Mouse (Mus musculus) liver, embryonic 14.5 days (tissue): ENCODE results near the gene Cd36. TPM values are rescaled to one million over a fixed set of nuclear protein-coding genes. Genes with fewer than 3 reads are reported as not detected.
"Not testable (repeated sequence)": the region's sequence is repeated elsewhere in the genome, so short reads cannot be mapped to it uniquely, and the experiment has no call there.

Experiments
- ATAC-seq: fragments of 200-750 bp; cut with Nextera tagmentation; 2 replicates; pipeline ENCODE4 v1.8.0; 2017; ENCODE audit warnings: moderate number of reproducible peaks, mild to moderate bottlenecking, moderate library complexity; ENCODE audit not compliant: insufficient read depth
- DNase-seq, 3 experiments: peaks; one replicate each; pipeline ENCODE4 v3.0.0-alpha.2; 2012 to 2013; ENCODE audit warnings: low read depth in 3 of 3, low spot score in 3 of 3
- H3K27ac ChIP-seq: fragments of 300-500 bp; sonication (generic); 2 replicates; pipeline ENCODE4 v1.5.1; 2014; ENCODE audit warnings: moderate library complexity, mild to moderate bottlenecking, control low read depth, inconsistent platforms
- H3K27me3 ChIP-seq: fragments of 300-500 bp; sonication (generic); 2 replicates; pipeline ENCODE4 v1.6.1; 2014; ENCODE audit warnings: mild to moderate bottlenecking, low read length, moderate library complexity; ENCODE audit not compliant: control insufficient read depth, insufficient read depth
- H3K36me3 ChIP-seq: fragments of 300-500 bp; sonication (generic); replicated peaks from 2 replicates; pipeline ENCODE4 v1.6.1; 2014; ENCODE audit warnings: low read depth; ENCODE audit not compliant: control insufficient read depth, insufficient read depth
- H3K4me1 ChIP-seq, 2 experiments: fragments of 200-500 bp in 1 of 2; fragments of 300-500 bp in 1 of 2; sonication (generic) in 1 of 2; replicated peaks; 2 replicates each; pipeline ENCODE4 v1.6.1; 2012 to 2014; ENCODE audit warnings: antibody characterized with exemption in 1 of 2, inconsistent platforms in 1 of 2, low read length in 1 of 2; ENCODE audit not compliant: control insufficient read depth in 2 of 2, insufficient read depth in 2 of 2
- H3K4me2 ChIP-seq: fragments of 300-500 bp; sonication (generic); 2 replicates; pipeline ENCODE4 v1.6.1; 2014; ENCODE audit warnings: low read depth, mild to moderate bottlenecking, control low read depth, moderate library complexity
- H3K4me3 ChIP-seq, 2 experiments: fragments of 200-500 bp in 1 of 2; fragments of 300-500 bp in 1 of 2; sonication (generic) in 1 of 2; 2 replicates each; pipeline ENCODE4 v1.5.1; 2012 to 2014; ENCODE audit warnings: low read depth in 2 of 2, low read length in 2 of 2, mild to moderate bottlenecking in 2 of 2, control low read depth in 1 of 2, inconsistent platforms in 1 of 2, moderate library complexity in 1 of 2; ENCODE audit not compliant: insufficient read depth in 1 of 2
- H3K9ac ChIP-seq: fragments of 300-500 bp; sonication (generic); replicated peaks from 2 replicates; pipeline ENCODE4 v1.6.1; 2014; ENCODE audit warnings: mild to moderate bottlenecking, control low read depth, moderate library complexity
- H3K9me3 ChIP-seq: fragments of 300-500 bp; sonication (generic); 2 replicates; pipeline ENCODE4 v1.6.1; 2016; ENCODE audit warnings: low read length, mixed read lengths; ENCODE audit not compliant: control insufficient read depth
- CTCF ChIP-seq: IDR thresholded peaks from 2 replicates; pipeline ENCODE4 v1.5.1; 2016; ENCODE audit warnings: antibody characterized with exemption, low read depth, control low read depth
- EP300 ChIP-seq: IDR thresholded peaks from 2 replicates; pipeline ENCODE4 v1.6.1; 2016; ENCODE audit warnings: antibody characterized with exemption, low read depth
- WGBS: fragments of 180-500 bp; shearing (Covaris S2); extraction: QIAGEN DNeasy Blood & Tissue Kit; methylation state at CpG from one replicate; pipeline ENCODE4 v1.1.7; 2014; ENCODE audit not compliant: insufficient replicate concordance; 5-methylcytosine and 5-hydroxymethylcytosine counted together
- polyA plus RNA-seq, 2 experiments: library from polyadenylated mRNA; depleted of rRNA in 1 of 2; stranded (reverse) in 1 of 2; unstranded in 1 of 2; fragments of >200 nt; fragmentation: Nextera tagmentation in 1 of 2; extraction: Ambion mirVana in 1 of 2; gene quantifications; 2 replicates each; pipeline versions ENCODE4 v1.2.1 to v1.2.3; 2012 to 2014

The Cd36 gene
- polyA plus RNA-seq (2012; rRNA removed) (5.2 and 9.3 TPM in 2 replicates), polyA plus RNA-seq (2014; fragmentation: Nextera tagmentation; extraction: Ambion mirVana) (23.0 and 25.9 TPM in 2 replicates)

DNA sequence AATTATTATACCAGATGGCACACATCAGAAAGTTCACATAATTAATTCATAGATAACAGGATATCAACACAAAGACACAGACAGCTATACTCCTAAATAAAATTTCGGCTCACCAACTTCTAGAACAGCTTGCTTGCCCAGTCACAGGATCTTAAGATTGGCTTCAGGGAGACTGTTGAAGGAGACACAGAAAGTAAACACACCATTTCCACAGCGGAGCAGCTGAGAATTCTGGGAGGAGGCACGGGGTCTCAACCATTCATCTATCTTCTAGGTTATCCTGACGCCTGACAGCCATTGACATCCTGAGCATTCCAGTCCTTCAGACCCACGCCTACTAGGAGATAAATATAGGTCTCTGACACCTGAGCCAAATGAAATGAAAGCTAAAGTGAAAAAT lies at the start of gene Cd36:
Gene Cd36, minus strand, starts transcription at position 204 of the 400 bp plus-strand sequence.
- no peaks in the 10 kb centered on the region for H3K9me3 ChIP-seq
- TF ChIP-seq EP300 (no peak), CTCF (no peak)
- H3K4me2 ChIP-seq: no peak within 1 kb of the TSS
- DNase-seq (no peak), ATAC-seq (no peak)
- WGBS: 22% methylated on average over 5 of the region's 5 CpGs
- no peaks in the 10 kb centered on the region for H3K4me1 ChIP-seq
- H3K27me3 ChIP-seq: no peaks in the 10 kb centered on the region
- H3K36me3 ChIP-seq: no peaks in the 10 kb centered on the region
- H3K4me3 ChIP-seq: no peak within 1 kb of the TSS
- H3K27ac ChIP-seq: no peak within 1 kb of the TSS
- no peak within 1 kb of the TSS for H3K9ac ChIP-seq

DNA sequence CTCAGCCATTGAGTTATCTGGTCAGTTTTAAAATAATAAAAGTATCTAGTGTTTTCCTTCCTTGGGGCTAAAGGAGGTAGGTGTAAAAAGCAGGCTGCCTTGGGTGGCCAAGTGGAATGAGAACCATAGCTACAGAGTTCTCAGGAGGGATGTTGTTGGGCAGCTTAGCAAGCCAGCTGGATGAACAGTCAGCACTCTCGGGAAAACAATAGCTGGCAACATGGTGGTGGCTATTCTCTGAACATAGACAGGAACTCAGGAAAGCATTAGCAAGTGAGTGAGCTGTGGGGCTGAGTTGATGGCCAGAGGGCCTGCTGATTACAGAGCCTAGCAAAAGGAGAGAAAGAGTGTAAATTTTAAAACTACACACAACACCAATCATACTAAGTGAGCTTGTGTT lies 45.9 kb upstream of the Cd36 start:
- no peaks in the 10 kb centered on the region for H3K27me3 ChIP-seq
- H3K4me3 ChIP-seq: no peak overlapping the region
- peaks cover 2 to 4% of the 10 kb centered on the region in 2 experiments; a peak in 3 of 4 replicates for H3K4me1 ChIP-seq
- ATAC-seq (no peak), DNase-seq (no peak)
- no peak overlapping the region for H3K4me2 ChIP-seq
- no peaks in the 10 kb centered on the region for H3K9me3 ChIP-seq
- H3K27ac ChIP-seq: no peak overlapping the region
- H3K9ac ChIP-seq: no peak overlapping the region
- WGBS: 33% methylated on average over 1 of the region's 1 CpGs
- TF ChIP-seq CTCF (no peak), EP300 (no peak)
- no peaks in the 10 kb centered on the region for H3K36me3 ChIP-seq

GRCm38 (mm10) chr5:17931588-17931987 lies 43.0 kb upstream of the Cd36 start:
- not testable (repeated sequence) for H3K36me3 ChIP-seq, H3K9ac ChIP-seq, H3K27ac ChIP-seq, H3K27me3 ChIP-seq, H3K9me3 ChIP-seq, H3K4me2 ChIP-seq, DNase-seq, H3K4me3 ChIP-seq, H3K4me1 ChIP-seq
- WGBS: 78% methylated on average over 2 of the region's 2 CpGs
- ATAC-seq: peak; percentile 60; the same call in 1 of the 2 replicates

- no peak overlapping the region for H3K27ac ChIP-seq
These were observed 40.5 kb upstream of the Cd36 start for GRCm38 (mm10) chr5:17929006-17929567.

GRCm38 (mm10) chr5:17928471-17928870 lies 39.9 kb upstream of the Cd36 start:
- 34% methylated on average over 4 of the region's 4 CpGs for WGBS

More at GRCm38 (mm10) chr5:17929006-17929567, 40.5 kb upstream of the Cd36 start:
- H3K36me3 ChIP-seq: no peaks in the 10 kb centered on the region
- 0 out of 4 replicates have a peak, but pooled peaks cover 0 to 3% of the 10 kb centered on the region in 2 experiments for H3K4me1 ChIP-seq
- H3K27me3 ChIP-seq: no peaks in the 10 kb centered on the region
- no peak overlapping the region for H3K4me3 ChIP-seq
- no peak for DNase-seq
- 58% methylated on average over 7 of the region's 7 CpGs for WGBS
- H3K9ac ChIP-seq: no peak overlapping the region
- H3K4me2 ChIP-seq: no peak overlapping the region
- H3K9me3 ChIP-seq: no peaks in the 10 kb centered on the region
- no peak for TF ChIP-seq EP300
- ATAC-seq: no peak

More at GRCm38 (mm10) chr5:17928471-17928870, 39.9 kb upstream of the Cd36 start:
- Histone ChIP-seq H3K9ac (no peak overlapping the region), H3K27ac (no peak overlapping the region), H3K4me2 (no peak overlapping the region), H3K4me1 (0 out of 4 replicates have a peak, but pooled peaks cover 0 to 3% of the 10 kb centered on the region in 2 experiments), H3K9me3 (no peaks in the 10 kb centered on the region), H3K36me3 (no peaks in the 10 kb centered on the region), H3K4me3 (no peak overlapping the region), H3K27me3 (no peaks in the 10 kb centered on the region)
- DNase-seq (no peak), ATAC-seq (no peak)
- TF ChIP-seq EP300 (no peak), CTCF (no peak)
